Mouse (Mus musculus) CD8-positive naive resting alpha-beta T cell, adult 2 months (primary cell): ENCODE data around the gene Olfr728.

Source experiments
- DNase-seq, 2 experiments: peaks; one replicate each; pipeline ENCODE4 v3.0.0; 2022; ENCODE audit warnings: low read depth in 2 of 2, low spot score in 2 of 2

The Olfr728 gene

GRCm38 (mm10) chr14:50142580-50142979 lies at the start of gene Olfr728:
Gene Olfr728 (minus strand): TSS chr14:50142680.
- no peak for DNase-seq

DNA sequence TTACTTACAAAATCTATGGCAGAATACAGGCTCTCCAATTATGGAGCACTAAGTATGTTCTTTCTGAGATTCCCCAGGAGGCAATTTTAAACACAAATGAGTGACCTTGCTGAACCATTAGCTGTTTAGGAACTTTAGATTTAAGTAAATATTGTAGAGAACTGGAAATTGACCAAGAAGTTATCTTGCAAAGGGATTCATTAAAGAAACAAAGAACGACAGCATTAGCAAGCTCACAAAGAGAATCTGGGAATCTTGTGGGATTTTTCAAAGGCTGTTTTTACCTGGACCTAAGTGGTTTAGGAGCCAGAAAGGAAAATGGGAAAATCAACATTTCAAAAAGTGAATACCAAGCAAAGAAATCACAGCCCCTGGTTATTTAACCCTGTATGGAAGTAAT lies 45.6 kb upstream of the Olfr728 start, which contains the start of gene Olfr730:
Olfr730 (minus strand) TSS at position 101 of the 400 bp plus-strand sequence.
- no peak for DNase-seq

GRCm38 (mm10) chr14:50152810-50153209 lies 10.3 kb upstream of the Olfr728 start, which contains the start of gene Olfr729:
Gene Olfr729 (minus strand): TSS chr14:50152910.
- DNase-seq = no peak

- DNase-seq = no peak
Observed at GRCm38 (mm10) chr14:50122886-50123285, 19.6 kb downstream of the Olfr728 start, which contains the start of gene Olfr727. Gene Olfr727 (plus strand): TSS chr14:50123186.

DNA sequence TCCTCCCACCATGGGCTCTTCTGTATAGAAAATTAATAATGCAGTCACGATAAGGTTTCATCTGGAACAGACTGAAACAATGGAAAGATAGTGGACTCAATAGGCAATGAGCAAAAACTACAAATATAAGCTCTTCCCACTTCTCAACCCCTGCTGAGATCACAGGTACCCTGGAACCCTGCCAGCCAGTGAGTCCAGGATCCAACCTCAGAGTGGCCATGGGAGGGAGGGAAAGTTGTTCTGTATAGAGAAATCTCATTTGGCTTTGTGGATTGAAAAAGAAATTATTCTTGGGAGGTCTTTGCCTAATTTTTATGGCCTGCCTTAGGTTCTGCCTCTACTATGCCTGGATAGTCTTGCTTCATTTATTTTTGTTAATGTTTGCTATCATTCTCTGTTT lies 51.6 kb downstream of the Olfr728 start, which contains the start of gene Olfr726:
Olfr726 (minus strand) TSS at position 101 of the 400 bp plus-strand sequence.
- no peak for DNase-seq
